Mouse (Mus musculus) heart, embryonic 14.5 days (tissue): ENCODE measurements around the gene Foxo1. TPM values are rescaled to one million over a fixed set of nuclear protein-coding genes. Genes with fewer than 3 reads are reported as not detected.

ENCODE experiments used
- ATAC-seq: fragments of 200-750 bp; cut with Nextera tagmentation; 2 replicates; pipeline ENCODE4 v1.8.0; 2017; ENCODE audit warnings: low read depth, moderate TSS enrichment; ENCODE audit not compliant: insufficient number of reproducible peaks, insufficient read depth, low FRiP score
- H3K27ac ChIP-seq, 2 experiments: fragments of 200-500 bp in 1 of 2; fragments of 300-500 bp in 1 of 2; sonication (generic) in 1 of 2; replicated peaks in 1 of 2; 2 replicates each; pipeline ENCODE4 v1.5.1; 2012 to 2014; ENCODE audit warnings: low read depth in 2 of 2, low read length in 2 of 2, control low read depth in 1 of 2, mild to moderate bottlenecking in 1 of 2, mixed read lengths in 1 of 2; ENCODE audit not compliant: control insufficient read depth in 1 of 2, insufficient read depth in 1 of 2
- H3K27me3 ChIP-seq: fragments of 300-500 bp; sonication (generic); 2 replicates; pipeline ENCODE4 v1.6.1; 2014; ENCODE audit warnings: mild to moderate bottlenecking, low read length, control low read depth; ENCODE audit not compliant: control insufficient read depth, insufficient read depth
- H3K36me3 ChIP-seq: fragments of 300-500 bp; sonication (generic); 2 replicates; pipeline ENCODE4 v1.6.1; 2014; ENCODE audit warnings: mild to moderate bottlenecking, control low read depth, low read length, mixed read lengths; ENCODE audit not compliant: control insufficient read depth, insufficient read depth
- H3K4me1 ChIP-seq, 2 experiments: fragments of 200-500 bp in 1 of 2; fragments of 300-500 bp in 1 of 2; sonication (generic) in 1 of 2; 2 replicates each; pipeline ENCODE4 v1.6.1; 2012 to 2014; ENCODE audit warnings: low read length in 2 of 2, control low read depth in 1 of 2, mixed read lengths in 1 of 2; ENCODE audit not compliant: control insufficient read depth in 2 of 2, insufficient read depth in 2 of 2
- H3K4me2 ChIP-seq: fragments of 300-500 bp; sonication (generic); 2 replicates; pipeline ENCODE4 v1.6.1; 2014; ENCODE audit warnings: mild to moderate bottlenecking, low read length
- H3K4me3 ChIP-seq, 2 experiments: fragments of 200-500 bp in 1 of 2; fragments of 300-500 bp in 1 of 2; sonication (generic) in 1 of 2; 2 replicates each; pipeline ENCODE4 v1.5.1; 2012 to 2014; ENCODE audit warnings: low read length in 2 of 2, mild to moderate bottlenecking in 2 of 2, control low read depth in 1 of 2, low read depth in 1 of 2, moderate library complexity in 1 of 2; ENCODE audit not compliant: control insufficient read depth in 1 of 2, insufficient read depth in 1 of 2
- H3K9ac ChIP-seq: fragments of 300-500 bp; sonication (generic); 2 replicates; pipeline ENCODE4 v1.6.1; 2014; ENCODE audit warnings: mild to moderate bottlenecking, low read length
- H3K9me3 ChIP-seq: fragments of 300-500 bp; sonication (generic); 2 replicates; pipeline ENCODE4 v1.6.1; 2016; ENCODE audit warnings: low read length, control low read depth; ENCODE audit not compliant: control insufficient read depth
- WGBS: fragments of 180-500 bp; shearing (Covaris S2); extraction: QIAGEN DNeasy Blood & Tissue Kit; methylation state at CpG from one replicate; pipeline ENCODE4 v1.1.7; 2014; 5-methylcytosine and 5-hydroxymethylcytosine counted together
- polyA plus RNA-seq: library from polyadenylated mRNA; unstranded; fragments of >200 nt; fragmentation: Nextera tagmentation; extraction: Ambion mirVana; gene quantifications from 2 replicates; pipeline ENCODE4 v1.2.1, GENCODE M21; 2014

Gene Foxo1
- polyA plus RNA-seq, 1 experiment from 2014 or later, result 9.2 TPM

GRCm38 (mm10) chr3:52268737-52269513 is 789 bp downstream of the Foxo1 start:
- Histone ChIP-seq H3K4me1 (peaks cover 11 to 23% of the 10 kb centered on the region in 2 experiments), H3K27ac (peak overlapping the region; percentile 88 to 96), H3K4me2 (peak overlapping the region; percentile 97), H3K9ac (peak overlapping the region; percentile 97), H3K4me3 (peak overlapping the region; percentile 92 to 97), H3K27me3 (no peaks in the 10 kb centered on the region), H3K9me3 (no peaks in the 10 kb centered on the region), H3K36me3 (no peaks in the 10 kb centered on the region)
- ATAC-seq, result peak; percentile 19
- WGBS, result under 1% methylated on average over 85 of the region's 89 CpGs

GRCm38 (mm10) chr3:52269514-52270351 is 1.6 kb downstream of the Foxo1 start:
- no peak for ATAC-seq
- Histone ChIP-seq H3K4me3 (peak overlapping the region; percentile 92 to 97), H3K9ac (peak overlapping the region; percentile 97), H3K4me1 (peaks cover 11 to 32% of the 10 kb centered on the region in 2 experiments), H3K27me3 (no peaks in the 10 kb centered on the region), H3K9me3 (no peaks in the 10 kb centered on the region), H3K27ac (peak overlapping the region in 1 of 2 experiments; percentile 96; a peak in 2 of 4 replicates), H3K36me3 (no peaks in the 10 kb centered on the region), H3K4me2 (peak overlapping the region; percentile 97)
- WGBS, result under 1% methylated on average over 52 of the region's 55 CpGs

GRCm38 (mm10) chr3:52270511-52270910 is 2.4 kb downstream of the Foxo1 start:
- no peaks in the 10 kb centered on the region for H3K36me3 ChIP-seq
- peak overlapping the region; percentile 97 for H3K4me2 ChIP-seq
- H3K9me3 ChIP-seq, result no peaks in the 10 kb centered on the region
- H3K9ac ChIP-seq, result peak overlapping the region; percentile 97
- peaks cover 11 to 32% of the 10 kb centered on the region in 2 experiments for H3K4me1 ChIP-seq
- 16% methylated on average over 3 of the region's 3 CpGs for WGBS
- no peaks in the 10 kb centered on the region for H3K27me3 ChIP-seq
- ATAC-seq, result no peak
- H3K27ac ChIP-seq, result no peak overlapping the region; a peak in 1 of 4 replicates
- peak overlapping the region; percentile 92 to 97 for H3K4me3 ChIP-seq

- H3K9ac ChIP-seq, result 0 out of 2 replicates have a peak overlapping the region, but pooled peaks have one; percentile 32
- peaks cover 11 to 32% of the 10 kb centered on the region in 2 experiments for H3K4me1 ChIP-seq
- no peak overlapping the region for H3K27ac ChIP-seq
- 65% methylated on average over 5 of the region's 5 CpGs for WGBS
- H3K27me3 ChIP-seq, result no peaks in the 10 kb centered on the region
- no peaks in the 10 kb centered on the region for H3K9me3 ChIP-seq
- no peaks in the 10 kb centered on the region for H3K36me3 ChIP-seq
- peak overlapping the region in 1 of 2 experiments; percentile 97; a peak in 2 of 4 replicates for H3K4me3 ChIP-seq
- H3K4me2 ChIP-seq, result peak overlapping the region; percentile 97
- ATAC-seq, result no peak
Observed at GRCm38 (mm10) chr3:52271376-52271775, 3.2 kb downstream of the Foxo1 start.

GRCm38 (mm10) chr3:52272376-52272865 is 4.3 kb downstream of the Foxo1 start:
- Histone ChIP-seq H3K27ac (no peak overlapping the region), H3K9ac (no peak overlapping the region), H3K27me3 (no peaks in the 10 kb centered on the region), H3K9me3 (no peaks in the 10 kb centered on the region), H3K4me1 (peaks cover 7 to 28% of the 10 kb centered on the region in 2 experiments), H3K4me2 (peak overlapping the region; percentile 97), H3K36me3 (no peaks in the 10 kb centered on the region), H3K4me3 (peak overlapping the region; percentile 9 to 97; a peak in 2 of 4 replicates)
- WGBS, result 58% methylated on average over 8 of the region's 8 CpGs
- ATAC-seq, result no peak

GRCm38 (mm10) chr3:52274475-52274874 is 6.3 kb downstream of the Foxo1 start:
- Histone ChIP-seq H3K4me3 (no peak overlapping the region), H3K27me3 (no peaks in the 10 kb centered on the region), H3K27ac (no peak overlapping the region), H3K9ac (no peak overlapping the region), H3K36me3 (no peaks in the 10 kb centered on the region), H3K4me2 (no peak overlapping the region), H3K4me1 (peaks cover 7 to 28% of the 10 kb centered on the region in 2 experiments), H3K9me3 (no peaks in the 10 kb centered on the region)
- ATAC-seq, result no peak

GRCm38 (mm10) chr3:52275037-52275555 is 7.0 kb downstream of the Foxo1 start:
- ATAC-seq, result no peak
- Histone ChIP-seq H3K27me3 (no peaks in the 10 kb centered on the region), H3K4me3 (no peak overlapping the region), H3K4me1 (peaks cover 7 to 28% of the 10 kb centered on the region in 2 experiments), H3K4me2 (no peak overlapping the region), H3K36me3 (no peaks in the 10 kb centered on the region), H3K27ac (no peak overlapping the region), H3K9me3 (no peaks in the 10 kb centered on the region), H3K9ac (no peak overlapping the region)
- WGBS, result 83% methylated on average over 9 of the region's 9 CpGs
